Mouse (Mus musculus) stomach, embryonic 16.5 days (tissue): ENCODE measurements around the gene Chrna9. TPM values are rescaled to one million over a fixed set of nuclear protein-coding genes. Genes with fewer than 3 reads are reported as not detected.

Experiments
- ATAC-seq: fragments of 200-750 bp; cut with Nextera tagmentation; 2 replicates; pipeline ENCODE4 v1.8.0; 2017; ENCODE audit warnings: moderate number of reproducible peaks, moderate TSS enrichment; ENCODE audit not compliant: insufficient read depth, low FRiP score
- H3K27ac ChIP-seq: fragments of 300-500 bp; sonication (generic); 2 replicates; pipeline ENCODE4 v1.5.1; 2014; ENCODE audit warnings: low read length
- H3K27me3 ChIP-seq: fragments of 300-500 bp; sonication (generic); 2 replicates; pipeline ENCODE4 v1.6.1; 2014; ENCODE audit warnings: low read length, control low read depth, mixed read lengths; ENCODE audit not compliant: control insufficient read depth, insufficient read depth
- H3K36me3 ChIP-seq: fragments of 300-500 bp; sonication (generic); 2 replicates; pipeline ENCODE4 v1.6.1; 2014; ENCODE audit warnings: low read length; ENCODE audit not compliant: control insufficient read depth, insufficient read depth
- H3K4me1 ChIP-seq: fragments of 300-500 bp; sonication (generic); 2 replicates; pipeline ENCODE4 v1.6.1; 2014; ENCODE audit warnings: low read length, control low read depth, mixed read lengths; ENCODE audit not compliant: control insufficient read depth, insufficient read depth
- H3K4me2 ChIP-seq: fragments of 300-500 bp; sonication (generic); 2 replicates; pipeline ENCODE4 v1.6.1; 2014; ENCODE audit warnings: low read depth, low read length, mixed read lengths
- H3K4me3 ChIP-seq: fragments of 300-500 bp; sonication (generic); replicated peaks from 2 replicates; pipeline ENCODE4 v1.5.1; 2014; ENCODE audit warnings: mild to moderate bottlenecking, low read length
- H3K9ac ChIP-seq: fragments of 300-500 bp; sonication (generic); 2 replicates; pipeline ENCODE4 v1.6.1; 2014; ENCODE audit warnings: low read length
- H3K9me3 ChIP-seq: fragments of 300-500 bp; sonication (generic); replicated peaks from 2 replicates; pipeline ENCODE4 v1.6.1; 2016; ENCODE audit warnings: low read length, control low read depth; ENCODE audit not compliant: control insufficient read depth
- WGBS: fragments of 180-500 bp; shearing (Covaris S2); extraction: QIAGEN DNeasy Blood & Tissue Kit; methylation state at CpG from one replicate; pipeline ENCODE4 v1.1.7; 2014; 5-methylcytosine and 5-hydroxymethylcytosine counted together
- polyA plus RNA-seq: library from polyadenylated mRNA; unstranded; fragments of >200 nt; fragmentation: Nextera tagmentation; extraction: Ambion mirVana; gene quantifications from 2 replicates; pipeline ENCODE4 v1.2.1, GENCODE M21; 2015

The Chrna9 gene
- polyA plus RNA-seq, 1 experiment from 2014 or later, result 0.43 TPM

DNA sequence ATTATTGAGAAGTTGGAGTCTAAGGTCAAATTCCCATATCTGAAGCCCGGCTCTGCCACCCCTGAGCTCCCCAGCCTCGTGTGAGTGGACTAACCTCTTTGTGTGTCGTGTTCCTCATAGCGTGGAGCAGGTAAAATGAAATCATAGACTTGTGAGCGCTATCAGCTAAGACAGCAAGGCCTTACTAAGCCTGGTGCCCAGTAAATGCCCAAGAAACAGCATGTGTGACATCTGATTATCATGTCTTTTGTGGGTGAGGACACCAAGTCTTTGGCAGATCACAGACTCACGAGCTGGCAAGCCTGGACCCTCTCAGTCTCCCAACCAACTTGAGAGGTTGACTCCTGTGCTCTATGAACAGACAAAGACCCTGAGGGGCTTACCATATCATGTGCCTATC is 34.6 kb upstream of the Chrna9 start:
- no peak overlapping the region for H3K9ac ChIP-seq
- H3K9me3 ChIP-seq, result peaks cover 18% of the 10 kb centered on the region
- no peak for ATAC-seq
- no peak overlapping the region for H3K4me3 ChIP-seq
- no peak overlapping the region for H3K27ac ChIP-seq
- 79% methylated on average over 6 of the region's 6 CpGs for WGBS
- H3K4me1 ChIP-seq, result no peaks in the 10 kb centered on the region
- H3K4me2 ChIP-seq, result no peak overlapping the region
- no peaks in the 10 kb centered on the region for H3K36me3 ChIP-seq
- H3K27me3 ChIP-seq, result no peaks in the 10 kb centered on the region

DNA sequence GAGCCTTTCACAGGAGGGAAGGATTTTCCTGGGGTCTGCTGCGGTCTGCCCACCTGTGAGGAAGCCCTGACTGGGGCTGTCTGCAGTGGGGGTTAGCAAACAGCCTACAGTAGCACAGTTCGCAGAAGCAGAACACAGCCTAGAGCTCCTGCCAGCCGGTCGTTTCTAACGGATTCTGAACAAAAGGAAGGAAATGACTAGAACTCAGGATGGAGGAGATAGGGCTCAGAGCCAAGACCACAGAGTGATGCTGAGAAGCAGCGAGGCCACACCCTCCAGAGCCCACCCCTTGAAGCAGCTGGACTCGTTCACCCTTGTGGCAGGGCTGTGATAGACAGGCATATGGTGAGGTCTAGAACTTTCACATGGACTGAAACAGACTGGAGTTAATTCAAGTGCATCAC is 33.9 kb upstream of the Chrna9 start:
- Histone ChIP-seq H3K27ac (no peak overlapping the region), H3K9ac (no peak overlapping the region), H3K4me2 (no peak overlapping the region), H3K36me3 (no peaks in the 10 kb centered on the region), H3K4me3 (no peak overlapping the region), H3K9me3 (peaks cover 19% of the 10 kb centered on the region), H3K27me3 (no peaks in the 10 kb centered on the region), H3K4me1 (no peaks in the 10 kb centered on the region)
- 28% methylated on average over 7 of the region's 7 CpGs for WGBS
- no peak for ATAC-seq

DNA sequence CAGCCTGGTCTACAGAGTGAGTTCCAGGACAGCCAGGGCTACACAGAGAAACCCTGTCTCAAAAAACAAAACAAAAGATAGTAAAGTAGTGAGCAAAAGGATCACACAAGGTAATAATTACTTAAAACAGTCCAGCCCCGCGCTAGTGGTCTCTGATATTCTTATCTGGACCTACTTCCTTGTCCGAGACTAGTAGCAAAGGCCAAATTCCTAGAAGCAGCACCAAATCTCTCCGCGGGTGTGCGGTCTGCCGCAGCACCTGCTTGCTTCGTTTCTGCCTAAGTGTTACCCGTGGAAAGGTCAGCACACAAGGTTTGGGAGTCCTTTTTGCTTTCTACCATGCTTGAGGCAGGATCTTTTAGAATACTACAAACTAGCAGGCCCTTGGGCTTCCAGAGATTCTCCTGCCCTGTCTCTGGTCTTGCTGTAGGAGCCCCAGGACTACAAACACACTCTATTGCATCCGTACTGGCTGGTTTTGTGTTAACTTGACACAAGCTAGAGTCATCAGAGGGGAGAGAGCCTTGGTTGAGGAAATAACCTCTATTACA is 32.8 kb upstream of the Chrna9 start:
- H3K4me2 ChIP-seq, result no peak overlapping the region
- 88% methylated on average over 10 of the region's 10 CpGs for WGBS
- no peak overlapping the region for H3K27ac ChIP-seq
- no peaks in the 10 kb centered on the region for H3K27me3 ChIP-seq
- H3K9ac ChIP-seq, result no peak overlapping the region
- H3K36me3 ChIP-seq, result no peaks in the 10 kb centered on the region
- no peak overlapping the region for H3K4me3 ChIP-seq
- ATAC-seq, result no peak
- H3K9me3 ChIP-seq, result peaks cover 19% of the 10 kb centered on the region
- no peaks in the 10 kb centered on the region for H3K4me1 ChIP-seq

DNA sequence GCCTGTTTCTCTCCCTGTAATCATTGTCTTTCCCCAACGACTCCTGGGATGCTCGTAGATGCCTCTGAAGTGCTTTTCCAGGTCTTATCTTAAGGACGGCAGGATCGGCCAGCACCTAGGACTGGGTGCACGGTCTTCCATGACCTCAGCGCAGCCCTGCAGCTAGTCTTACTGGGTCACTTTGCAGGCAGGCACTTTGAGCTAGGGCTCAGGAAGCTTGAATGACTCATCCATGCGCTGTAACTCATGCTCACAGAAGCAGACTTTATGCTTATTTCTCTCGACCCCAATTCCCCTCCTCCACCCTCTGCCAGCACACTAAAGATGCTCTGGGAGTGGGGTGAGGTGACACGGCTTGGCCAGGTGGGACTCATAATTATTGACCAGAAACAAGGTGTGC is 31.9 kb upstream of the Chrna9 start:
- no peak for ATAC-seq
- H3K36me3 ChIP-seq, result no peaks in the 10 kb centered on the region
- 89% methylated on average over 9 of the region's 9 CpGs for WGBS
- H3K9ac ChIP-seq, result no peak overlapping the region
- H3K4me3 ChIP-seq, result no peak overlapping the region
- H3K27ac ChIP-seq, result no peak overlapping the region
- peaks cover 19% of the 10 kb centered on the region for H3K9me3 ChIP-seq
- H3K27me3 ChIP-seq, result no peaks in the 10 kb centered on the region
- H3K4me2 ChIP-seq, result no peak overlapping the region
- H3K4me1 ChIP-seq, result no peaks in the 10 kb centered on the region

DNA sequence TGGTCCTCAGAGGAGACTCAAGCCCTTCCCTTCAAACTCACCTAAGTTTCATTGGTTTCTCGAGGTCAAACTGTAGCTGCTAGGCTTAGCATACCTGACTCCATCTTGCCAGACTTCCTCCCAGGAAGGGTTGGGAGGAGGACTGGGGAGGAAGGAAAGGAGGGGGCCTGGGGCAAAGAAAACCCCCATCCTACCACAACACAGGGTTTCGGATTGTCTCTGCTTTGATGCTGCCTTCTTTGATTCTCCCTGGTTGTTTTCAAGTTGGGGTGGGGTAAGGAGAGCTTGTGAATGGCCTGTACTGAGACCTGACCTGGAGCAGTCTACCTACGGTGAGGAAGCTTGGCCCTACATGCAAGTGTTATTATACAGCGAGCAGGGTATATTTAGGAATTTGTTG is 30.2 kb upstream of the Chrna9 start:
- 91% methylated on average over 4 of the region's 4 CpGs for WGBS
- ATAC-seq, result no peak
- H3K27ac ChIP-seq, result no peak overlapping the region

DNA sequence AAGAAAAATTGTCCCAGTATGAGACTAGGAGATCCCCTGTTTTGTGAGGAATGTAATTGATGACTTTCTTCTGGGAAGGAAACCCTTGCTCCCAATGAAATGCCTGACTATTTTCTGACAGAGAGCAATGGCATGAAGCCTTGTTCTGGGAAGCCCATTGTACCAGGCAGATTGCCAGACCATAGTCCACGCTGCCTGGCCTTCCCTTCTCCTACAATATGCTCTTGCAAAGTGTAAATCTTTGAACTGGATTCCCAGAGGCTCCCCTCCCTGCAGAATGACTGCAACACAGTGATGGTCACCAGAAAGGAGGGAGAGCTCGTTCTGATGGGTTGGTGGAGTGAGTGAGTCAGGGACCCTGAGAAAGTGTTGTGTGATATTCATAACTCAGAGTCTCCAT is 26.0 kb upstream of the Chrna9 start:
- peaks cover 9% of the 10 kb centered on the region; the same call in 1 of the 2 replicates for H3K9me3 ChIP-seq
- no peaks in the 10 kb centered on the region for H3K4me1 ChIP-seq
- H3K27ac ChIP-seq, result no peak overlapping the region
- H3K27me3 ChIP-seq, result no peaks in the 10 kb centered on the region
- ATAC-seq, result no peak
- H3K9ac ChIP-seq, result no peak overlapping the region
- WGBS, result 51% methylated on average over 2 of the region's 2 CpGs
- H3K4me3 ChIP-seq, result no peak overlapping the region
- H3K4me2 ChIP-seq, result no peak overlapping the region
- H3K36me3 ChIP-seq, result no peaks in the 10 kb centered on the region

More for the DNA sequence above, 30.2 kb upstream of the Chrna9 start:
- Histone ChIP-seq H3K4me3 (no peak overlapping the region), H3K27me3 (no peaks in the 10 kb centered on the region), H3K4me1 (no peaks in the 10 kb centered on the region), H3K9ac (no peak overlapping the region), H3K9me3 (peaks cover 19% of the 10 kb centered on the region), H3K4me2 (no peak overlapping the region), H3K36me3 (no peaks in the 10 kb centered on the region)

DNA sequence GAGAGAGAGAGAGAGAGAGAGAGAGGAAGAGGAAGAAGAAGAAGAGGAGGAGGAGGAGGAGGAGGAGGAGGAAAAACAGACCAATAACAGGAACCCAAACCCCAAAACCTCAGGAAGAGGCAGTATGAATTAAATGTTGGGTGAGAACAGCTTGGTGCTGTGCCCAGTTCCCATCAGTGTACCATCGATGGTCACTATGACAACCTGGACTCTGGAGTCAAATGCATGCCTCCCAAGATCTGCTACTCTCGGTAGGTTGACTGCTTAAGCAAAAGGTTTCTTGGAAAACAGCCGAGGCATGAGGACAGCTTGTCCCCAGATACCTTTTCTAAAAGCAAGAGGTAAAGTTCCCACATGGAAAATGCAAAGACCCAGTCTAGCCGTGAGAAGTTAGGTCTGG is 25.4 kb upstream of the Chrna9 start:
- Histone ChIP-seq H3K4me3 (no peak overlapping the region), H3K9ac (no peak overlapping the region), H3K9me3 (peaks cover 9% of the 10 kb centered on the region; the same call in 1 of the 2 replicates), H3K4me2 (no peak overlapping the region), H3K4me1 (no peaks in the 10 kb centered on the region), H3K27me3 (no peaks in the 10 kb centered on the region), H3K27ac (no peak overlapping the region), H3K36me3 (no peaks in the 10 kb centered on the region)
- no peak for ATAC-seq
- 79% methylated on average over 4 of the region's 4 CpGs for WGBS

DNA sequence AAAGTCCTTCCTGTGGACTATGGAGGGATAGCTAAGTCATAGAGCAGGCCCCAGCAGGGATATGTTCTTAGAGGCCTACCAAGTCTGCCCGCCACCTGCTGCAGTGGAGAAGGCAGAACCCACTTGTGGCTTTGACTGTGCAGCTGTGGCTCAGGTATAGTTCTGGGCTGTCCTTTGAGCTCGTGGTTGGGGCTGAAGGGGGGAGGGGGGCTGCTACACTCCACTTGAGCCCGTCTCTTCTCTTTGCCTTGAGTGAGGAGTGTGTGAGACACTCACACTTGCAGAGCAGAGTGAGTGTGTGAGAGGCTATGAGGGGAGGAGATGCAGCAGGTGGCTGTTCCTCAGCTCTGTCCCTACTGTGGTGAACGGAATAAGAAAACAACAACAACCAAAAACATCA is 24.3 kb upstream of the Chrna9 start:
- Histone ChIP-seq H3K27ac (no peak overlapping the region), H3K4me1 (no peaks in the 10 kb centered on the region), H3K36me3 (no peaks in the 10 kb centered on the region), H3K4me2 (no peak overlapping the region), H3K27me3 (no peaks in the 10 kb centered on the region), H3K9ac (no peak overlapping the region), H3K9me3 (no peaks in the 10 kb centered on the region), H3K4me3 (no peak overlapping the region)
- ATAC-seq, result no peak
- 73% methylated on average over 4 of the region's 4 CpGs for WGBS

DNA sequence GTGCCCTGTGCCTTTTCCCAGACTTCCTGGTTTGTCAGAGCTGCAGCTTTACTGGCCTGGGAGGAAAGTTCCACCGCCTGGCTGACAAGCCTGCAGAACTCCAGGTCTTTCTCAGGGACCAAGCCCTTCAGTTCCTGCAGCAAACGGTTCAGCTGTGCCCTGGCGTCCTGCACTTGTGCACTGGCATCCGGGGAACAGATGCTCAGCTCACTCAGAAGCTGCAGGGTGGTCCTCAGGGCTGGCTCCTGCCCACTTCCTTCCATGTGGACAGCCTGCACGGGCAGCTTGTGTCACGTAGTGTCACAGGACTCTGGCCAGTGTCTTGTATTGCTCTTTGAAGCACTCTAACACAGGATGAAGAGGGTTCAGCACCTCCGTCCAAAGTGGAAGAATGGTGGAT is 23.0 kb upstream of the Chrna9 start:
- Histone ChIP-seq H3K4me3 (no peak overlapping the region), H3K4me1 (no peaks in the 10 kb centered on the region), H3K27me3 (no peaks in the 10 kb centered on the region), H3K4me2 (no peak overlapping the region), H3K9me3 (no peaks in the 10 kb centered on the region), H3K36me3 (no peaks in the 10 kb centered on the region), H3K27ac (no peak overlapping the region), H3K9ac (no peak overlapping the region)
- no peak for ATAC-seq
- 69% methylated on average over 7 of the region's 7 CpGs for WGBS

DNA sequence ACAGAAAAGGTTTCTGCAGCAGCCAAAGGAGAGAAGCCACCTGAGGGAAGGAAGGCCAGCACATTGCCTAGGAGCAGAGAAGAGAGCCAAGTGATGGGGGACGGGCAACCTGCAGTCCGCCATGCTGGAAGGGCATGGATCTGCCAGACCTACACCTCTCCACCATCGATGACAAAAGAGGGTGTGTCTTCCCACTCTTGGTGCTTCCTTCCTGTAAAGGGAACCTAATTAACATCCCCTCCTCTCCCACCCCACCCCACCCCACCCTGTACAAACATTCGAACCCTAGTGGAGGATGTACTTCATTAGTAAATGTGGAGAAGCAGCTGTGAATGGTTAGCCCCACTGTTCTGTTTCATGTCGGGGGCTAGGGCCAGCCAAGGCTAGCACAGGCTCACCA is 22.5 kb upstream of the Chrna9 start:
- no peak overlapping the region for H3K9ac ChIP-seq
- no peaks in the 10 kb centered on the region for H3K4me1 ChIP-seq
- H3K36me3 ChIP-seq, result no peaks in the 10 kb centered on the region
- H3K4me3 ChIP-seq, result no peak overlapping the region
- H3K9me3 ChIP-seq, result no peaks in the 10 kb centered on the region
- H3K27ac ChIP-seq, result no peak overlapping the region
- no peak overlapping the region for H3K4me2 ChIP-seq
- 72% methylated on average over 5 of the region's 5 CpGs for WGBS
- no peak for ATAC-seq
- no peaks in the 10 kb centered on the region for H3K27me3 ChIP-seq
